Mouse (Mus musculus): ENCODE measurements around the gene Arl2bp. TPM values are rescaled to one million over a fixed set of nuclear protein-coding genes. Genes with fewer than 3 reads are reported as not detected.

The Arl2bp gene
- 149 TPM in 1 of 2 replicates, not detected in the other for polyA plus RNA-seq (2012; ENCODE audit: insufficient read depth, insufficient read length, low replicate concordance, missing spikeins)

DNA sequence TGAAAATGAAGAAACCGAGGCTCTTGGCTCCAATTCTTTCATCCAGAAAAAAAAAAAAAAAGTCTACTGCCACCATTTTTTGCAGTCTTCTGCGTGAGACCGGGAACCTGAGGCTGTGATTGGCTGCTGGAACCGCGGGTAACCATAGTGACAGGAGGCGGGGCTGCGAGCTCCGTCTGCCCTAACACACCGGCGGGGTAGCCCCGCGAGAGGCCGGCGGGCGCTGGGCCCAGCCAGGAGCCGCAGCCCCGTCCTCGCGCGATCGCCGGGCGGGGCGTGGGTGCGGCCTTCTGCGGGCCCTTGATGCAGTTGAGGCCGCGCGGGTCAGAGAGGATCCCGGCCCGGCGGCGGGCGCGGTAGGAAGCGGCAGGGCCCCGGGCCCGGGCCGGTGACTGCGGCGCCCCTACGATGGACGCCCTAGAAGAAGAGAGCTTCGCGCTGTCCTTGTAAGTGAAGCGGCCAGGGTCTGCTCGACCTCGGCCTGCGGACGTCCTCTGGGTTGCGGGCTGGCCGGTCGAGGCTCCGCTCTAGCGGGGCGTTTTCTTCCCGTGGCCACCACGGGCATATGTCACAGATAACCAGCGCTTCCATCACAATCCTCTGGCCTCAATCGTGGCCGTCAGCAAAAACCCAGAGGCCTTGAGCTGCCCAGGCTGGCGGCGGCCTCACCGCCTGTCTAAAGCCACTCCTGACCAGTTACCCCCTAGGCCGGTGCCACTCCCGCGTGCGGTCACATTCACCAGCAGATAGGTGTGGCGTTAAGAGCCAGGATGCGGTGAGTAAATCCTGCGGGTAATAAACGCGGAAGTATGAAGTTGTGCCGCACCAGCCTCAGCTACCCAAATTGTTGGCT is at the start of gene Arl2bp:
Gene Arl2bp, plus strand, starts transcription at position 145 of the 853 bp plus-strand sequence.
- peaks cover 2% of the 10 kb centered on the region; the same call in 1 of the 2 replicates for H3K4me1 ChIP-seq (ENCODE audit: control insufficient read depth, insufficient read depth, low read length)

GRCm38 (mm10) chr8:94624885-94625284 is 41.5 kb upstream of the Arl2bp start:
- Histone ChIP-seq H3K27ac (ENCODE audit: insufficient read depth, low read depth, low read length) (no peak overlapping the region), H3K4me3 (ENCODE audit: insufficient read depth, low read depth, low read length) (no peak overlapping the region), H3K4me1 (ENCODE audit: control insufficient read depth, insufficient read depth, low read length) (no peaks in the 10 kb centered on the region)
- TF ChIP-seq CTCF (IDR thresholded peaks at IDR 0.05; ENCODE audit: insufficient read depth, low read depth, low read length), result no peak
- no peak for TF ChIP-seq POLR2A (IDR thresholded peaks at IDR 0.05; ENCODE audit: insufficient read depth, low read depth, low read length)
- whole genome bisulfite sequencing, result 92% methylated on average over 1 of the region's 1 CpGs

More for the DNA sequence above, at the start of gene Arl2bp:
- under 1% methylated on average over 74 of the region's 74 CpGs for WGBS
- peak; percentile 75 for TF ChIP-seq POLR2A (IDR thresholded peaks at IDR 0.05; ENCODE audit: insufficient read depth, low read depth, low read length)
- TF ChIP-seq CTCF (IDR thresholded peaks at IDR 0.05; ENCODE audit: insufficient read depth, low read depth, low read length), result peak; percentile 6; the same call in 1 of the 2 replicates
- Histone ChIP-seq H3K27ac (ENCODE audit: insufficient read depth, low read depth, low read length) (peak within 1 kb of the TSS; percentile 37), H3K4me3 (ENCODE audit: insufficient read depth, low read depth, low read length) (peak within 1 kb of the TSS; percentile 79)

DNA sequence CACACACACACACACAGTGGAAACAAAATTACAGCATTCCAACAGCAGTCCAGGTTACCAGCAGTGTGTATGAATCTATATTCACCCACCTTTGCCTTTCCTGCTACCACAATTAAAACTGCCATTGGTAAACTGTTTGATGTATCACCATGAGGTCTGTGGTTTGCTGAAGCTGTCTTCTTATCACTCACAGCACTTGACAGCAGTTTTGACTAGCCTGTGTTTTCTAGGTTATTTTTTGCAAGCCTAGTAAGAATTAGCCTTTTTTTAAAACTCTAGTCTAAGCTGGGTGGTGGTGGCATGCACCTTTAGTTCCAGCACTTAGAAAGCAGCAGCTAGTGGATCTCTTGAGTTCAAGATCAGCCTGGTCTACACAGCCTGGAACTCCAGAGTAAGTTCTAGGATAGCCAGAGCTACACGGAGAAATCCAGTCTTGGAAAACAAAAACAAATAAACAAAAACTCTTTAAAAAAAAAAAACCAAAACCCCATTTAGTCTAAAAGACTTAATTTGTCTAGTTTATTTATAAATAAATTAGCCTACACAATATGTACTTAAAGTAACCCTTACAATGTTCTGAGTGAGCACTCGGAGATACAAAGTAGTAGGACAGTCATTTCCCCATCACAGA is 32.7 kb upstream of the Arl2bp start:
- Histone ChIP-seq H3K4me3 (ENCODE audit: insufficient read depth, low read depth, low read length) (no peak overlapping the region), H3K4me1 (ENCODE audit: control insufficient read depth, insufficient read depth, low read length) (no peaks in the 10 kb centered on the region), H3K27ac (ENCODE audit: insufficient read depth, low read depth, low read length) (no peak overlapping the region)
- no peak for TF ChIP-seq CTCF (IDR thresholded peaks at IDR 0.05; ENCODE audit: insufficient read depth, low read depth, low read length)
- WGBS, result 79% methylated on average over 2 of the region's 2 CpGs

- Histone ChIP-seq H3K4me3 (ENCODE audit: insufficient read depth, low read depth, low read length) (no peak overlapping the region), H3K4me1 (ENCODE audit: control insufficient read depth, insufficient read depth, low read length) (no peaks in the 10 kb centered on the region), H3K27ac (ENCODE audit: insufficient read depth, low read depth, low read length) (no peak overlapping the region)
- TF ChIP-seq CTCF (IDR thresholded peaks at IDR 0.05; ENCODE audit: insufficient read depth, low read depth, low read length) (no peak), POLR2A (IDR thresholded peaks at IDR 0.05; ENCODE audit: insufficient read depth, low read depth, low read length) (no peak)
These were observed 32.2 kb upstream of the Arl2bp start for GRCm38 (mm10) chr8:94634211-94634610.

GRCm38 (mm10) chr8:94641183-94641582 is 25.2 kb upstream of the Arl2bp start:
- no peak for TF ChIP-seq POLR2A (IDR thresholded peaks at IDR 0.05; ENCODE audit: insufficient read depth, low read depth, low read length)
- no peak for TF ChIP-seq CTCF (IDR thresholded peaks at IDR 0.05; ENCODE audit: insufficient read depth, low read depth, low read length)
- H3K4me1 ChIP-seq (ENCODE audit: control insufficient read depth, insufficient read depth, low read length), result no peaks in the 10 kb centered on the region
- WGBS, result 80% methylated on average over 2 of the region's 2 CpGs
- no peak overlapping the region for H3K4me3 ChIP-seq (ENCODE audit: insufficient read depth, low read depth, low read length)
- no peak overlapping the region for H3K27ac ChIP-seq (ENCODE audit: insufficient read depth, low read depth, low read length)

DNA sequence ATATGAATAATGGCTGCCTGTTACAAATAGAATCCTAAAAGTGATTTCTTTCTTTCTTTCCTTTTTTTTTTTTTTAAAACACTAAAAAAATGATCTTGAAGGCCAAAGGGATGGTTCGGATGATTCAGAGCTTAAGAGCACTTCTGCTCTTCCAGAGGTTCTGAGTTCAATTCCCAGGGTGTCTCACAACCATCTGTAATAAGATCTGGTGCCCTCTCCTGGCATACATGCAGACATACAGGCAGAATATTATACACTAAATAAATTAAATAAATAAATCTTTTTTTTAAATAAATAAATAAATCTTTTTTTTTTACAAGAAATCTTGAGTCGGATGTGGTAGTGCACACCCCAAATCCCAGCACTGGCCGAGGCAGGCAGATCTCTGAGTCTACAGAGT is 24.5 kb upstream of the Arl2bp start:
- Histone ChIP-seq H3K27ac (ENCODE audit: insufficient read depth, low read depth, low read length) (no peak overlapping the region), H3K4me3 (ENCODE audit: insufficient read depth, low read depth, low read length) (no peak overlapping the region), H3K4me1 (ENCODE audit: control insufficient read depth, insufficient read depth, low read length) (no peaks in the 10 kb centered on the region)
- TF ChIP-seq POLR2A (IDR thresholded peaks at IDR 0.05; ENCODE audit: insufficient read depth, low read depth, low read length) (no peak), CTCF (IDR thresholded peaks at IDR 0.05; ENCODE audit: insufficient read depth, low read depth, low read length) (no peak)
- 93% methylated on average over 3 of the region's 3 CpGs for WGBS

- TF ChIP-seq CTCF (IDR thresholded peaks at IDR 0.05; ENCODE audit: insufficient read depth, low read depth, low read length), result no peak
- no peak for TF ChIP-seq POLR2A (IDR thresholded peaks at IDR 0.05; ENCODE audit: insufficient read depth, low read depth, low read length)
- 52% methylated on average over 1 of the region's 1 CpGs for WGBS
- Histone ChIP-seq H3K4me1 (ENCODE audit: control insufficient read depth, insufficient read depth, low read length) (no peaks in the 10 kb centered on the region), H3K27ac (ENCODE audit: insufficient read depth, low read depth, low read length) (no peak overlapping the region), H3K4me3 (ENCODE audit: insufficient read depth, low read depth, low read length) (no peak overlapping the region)
These were observed 21.2 kb upstream of the Arl2bp start for GRCm38 (mm10) chr8:94645202-94645601.

GRCm38 (mm10) chr8:94646165-94646564 is 20.2 kb upstream of the Arl2bp start:
- H3K4me1 ChIP-seq (ENCODE audit: control insufficient read depth, insufficient read depth, low read length), result no peaks in the 10 kb centered on the region
- no peak overlapping the region for H3K4me3 ChIP-seq (ENCODE audit: insufficient read depth, low read depth, low read length)
- no peak overlapping the region for H3K27ac ChIP-seq (ENCODE audit: insufficient read depth, low read depth, low read length)
- TF ChIP-seq POLR2A (IDR thresholded peaks at IDR 0.05; ENCODE audit: insufficient read depth, low read depth, low read length), result no peak
- no peak for TF ChIP-seq CTCF (IDR thresholded peaks at IDR 0.05; ENCODE audit: insufficient read depth, low read depth, low read length)
- WGBS, result 74% methylated on average over 3 of the region's 3 CpGs

- Histone ChIP-seq H3K4me3 (ENCODE audit: insufficient read depth, low read depth, low read length) (no peak overlapping the region), H3K4me1 (ENCODE audit: control insufficient read depth, insufficient read depth, low read length) (no peaks in the 10 kb centered on the region), H3K27ac (ENCODE audit: insufficient read depth, low read depth, low read length) (no peak overlapping the region)
- TF ChIP-seq CTCF (IDR thresholded peaks at IDR 0.05; ENCODE audit: insufficient read depth, low read depth, low read length) (no peak), POLR2A (IDR thresholded peaks at IDR 0.05; ENCODE audit: insufficient read depth, low read depth, low read length) (no peak)
- 42% methylated on average over 3 of the region's 3 CpGs for WGBS
These were observed 16.9 kb upstream of the Arl2bp start for GRCm38 (mm10) chr8:94649496-94649895.
